Mouse (Mus musculus): ENCODE measurements around the gene Slc15a5.

DNA sequence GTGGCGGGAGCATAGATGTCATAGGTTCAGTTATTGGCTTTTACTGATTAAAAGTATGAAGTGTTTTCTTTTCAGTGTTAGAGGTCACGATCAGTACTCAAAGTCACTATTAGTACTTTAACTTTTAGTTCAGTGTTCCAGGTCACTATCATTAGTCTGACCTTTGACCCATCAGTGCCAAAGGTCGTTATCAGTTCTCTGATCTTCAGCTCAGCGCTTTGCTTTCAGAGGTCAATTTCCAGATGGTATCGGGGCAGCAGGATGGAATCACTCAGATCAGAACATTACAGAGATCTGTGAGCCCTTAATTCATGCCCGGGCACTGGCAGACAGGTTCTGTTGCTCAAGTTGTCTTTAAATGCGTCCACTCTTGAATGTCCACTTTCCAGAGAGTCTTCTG lies 116.0 kb downstream of the Slc15a5 start:
- no peak for TF ChIP-seq ZC3H11A (IDR thresholded peaks at IDR 0.05; ENCODE audit: borderline replicate concordance, low read depth, low read length)
- no peak for TF ChIP-seq ZNF384 (IDR thresholded peaks at IDR 0.05; ENCODE audit: low read depth, low read length)
- TF ChIP-seq HCFC1 (IDR thresholded peaks at IDR 0.05; ENCODE audit: borderline replicate concordance, insufficient read depth, low read length), result no peak
